Mouse (Mus musculus) testis, adult 2 months (tissue): ENCODE data around the gene Tm9sf1.

Experiments used
- CTCF ChIP-seq: fragments of 200-500 bp; IDR thresholded peaks from 2 replicates; pipeline ENCODE4 v1.5.1; 2012; ENCODE audit warnings: low read depth, mild to moderate bottlenecking, inconsistent platforms, low read length, moderate library complexity; ENCODE audit not compliant: control insufficient read depth, insufficient read depth, insufficient replicate concordance
- POLR2A ChIP-seq: fragments of 200-500 bp; IDR thresholded peaks from 2 replicates; pipeline ENCODE4 v1.6.1; 2012; ENCODE audit warnings: low read depth, mild to moderate bottlenecking, inconsistent platforms, low read length, moderate library complexity; ENCODE audit not compliant: control insufficient read depth

DNA sequence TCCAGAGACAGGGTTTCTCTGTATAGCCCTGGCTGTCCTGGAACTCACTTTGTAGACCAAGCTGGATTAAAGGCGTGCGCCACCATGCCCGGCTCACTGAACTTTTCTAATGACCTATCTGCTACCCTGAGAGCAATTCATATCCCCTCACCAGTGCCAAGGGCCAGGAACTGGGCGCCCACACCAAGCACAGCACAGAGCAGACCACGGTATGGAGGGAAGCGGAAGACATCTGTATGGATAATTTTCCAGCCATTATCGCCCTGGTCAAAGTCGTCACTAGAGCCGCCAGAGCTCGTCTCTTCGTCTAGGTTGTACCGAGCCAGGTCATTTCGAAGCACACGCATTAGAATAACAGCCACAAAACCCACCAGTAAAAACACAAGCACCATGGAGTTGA, 2.8 kb downstream of the Tm9sf1 start:
- TF ChIP-seq POLR2A (no peak), CTCF (no peak)
